Mouse (Mus musculus): ENCODE results near the gene Tesc. TPM values are rescaled to one million over a fixed set of nuclear protein-coding genes. Genes with fewer than 3 reads are reported as not detected.

Tesc gene
- polyA plus RNA-seq, 1 experiment from 2014 or later, result 29.5 TPM

DNA sequence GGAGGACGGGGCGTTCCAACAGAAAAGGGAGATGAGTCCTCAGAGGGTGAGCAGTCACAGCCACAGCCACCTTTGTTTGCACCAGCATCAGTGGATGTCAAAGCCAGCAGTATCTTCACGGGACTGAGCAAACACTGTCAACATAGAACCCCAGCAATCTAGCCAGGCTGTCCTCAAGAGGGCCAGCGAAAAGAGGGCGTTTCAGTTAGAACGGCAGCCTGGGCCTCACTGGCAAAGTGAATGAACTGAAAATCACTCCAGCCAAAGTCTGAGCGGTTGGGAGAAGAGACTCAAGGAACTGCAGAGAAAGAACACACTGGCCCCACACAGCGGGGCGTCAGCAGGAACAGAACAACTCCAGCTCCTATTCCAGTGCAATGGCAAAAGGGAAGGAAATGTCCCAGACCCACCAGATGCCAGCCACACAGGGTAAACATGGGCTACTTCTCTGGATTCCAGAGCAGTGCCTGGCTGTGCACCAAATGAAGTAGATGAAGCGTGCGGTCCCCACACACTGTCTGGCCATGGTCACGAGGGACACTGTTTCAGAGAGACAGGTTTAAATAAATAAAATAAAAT is 55.6 kb downstream of the Tesc start:
- CTCF ChIA-PET, result interaction anchor here (2.1 to 2.7 kb wide), 2 partner anchors 13 to 16 kb away, joined by 7 to 15 read pairs; no protein-coding TSS in a partner anchor
- no peak for ATAC-seq

DNA sequence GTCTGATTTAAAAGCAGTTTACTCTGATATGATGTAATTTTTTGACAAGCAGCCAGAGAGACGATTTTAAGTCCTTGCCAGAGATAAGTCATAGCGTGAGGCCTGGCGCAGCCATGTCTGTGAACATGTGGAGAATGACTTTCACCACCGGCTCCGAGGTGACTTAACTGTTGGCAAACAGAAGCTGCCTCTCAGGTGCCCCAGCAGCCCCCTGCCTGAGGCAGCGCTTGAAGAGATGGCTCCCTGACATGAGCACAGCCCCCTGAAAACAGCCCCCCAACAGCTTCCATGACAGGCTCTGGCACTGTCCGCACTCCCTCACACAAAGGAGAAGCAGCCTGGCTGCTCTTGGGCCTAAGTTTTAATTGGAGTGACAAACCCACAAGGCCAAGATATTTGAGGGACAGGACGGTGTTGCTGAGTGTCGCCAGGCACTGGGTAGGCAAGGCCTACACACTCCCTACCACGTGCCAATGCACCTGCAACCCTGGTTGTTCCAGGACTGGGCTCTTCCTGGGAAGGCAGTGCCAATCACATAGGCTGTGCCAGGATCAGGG is 56.7 kb downstream of the Tesc start:
- TF ChIP-seq CTCF (IDR thresholded peaks at IDR 0.05), result no peak
- in situ Hi-C loops (cut with MboI; ENCODE audit: low pct_unique_long_range_greater_than_20kb), result no loop called here
- ChIA-PET CTCF (interaction anchor here (1.8 to 2.7 kb wide), 2 partner anchors 13 to 14 kb away, joined by 3 to 15 read pairs; no protein-coding TSS in a partner anchor), POLR2A (interaction anchor here (0.6 kb wide), 1 partner anchor 65 kb away, joined by 6 read pairs; no protein-coding TSS in a partner anchor)
- no peak for ATAC-seq
- no peaks in the 10 kb centered on the region for H3K27me3 ChIP-seq
- no peak for DNase-seq (ENCODE audit: low read depth, low spot score)

More for the DNA sequence above, 55.6 kb downstream of the Tesc start:
- in situ Hi-C loops (cut with MboI; ENCODE audit: low pct_unique_long_range_greater_than_20kb), result no loop called here
- no peak for DNase-seq (ENCODE audit: low read depth, low spot score)
- no peaks in the 10 kb centered on the region for H3K27me3 ChIP-seq
- POLR2A ChIA-PET, result interaction anchor here (0.6 to 1.6 kb wide), 2 partner anchors 16 to 49 kb away, joined by 3 to 4 read pairs; no protein-coding TSS in a partner anchor
- no peak for TF ChIP-seq CTCF (IDR thresholded peaks at IDR 0.05)

DNA sequence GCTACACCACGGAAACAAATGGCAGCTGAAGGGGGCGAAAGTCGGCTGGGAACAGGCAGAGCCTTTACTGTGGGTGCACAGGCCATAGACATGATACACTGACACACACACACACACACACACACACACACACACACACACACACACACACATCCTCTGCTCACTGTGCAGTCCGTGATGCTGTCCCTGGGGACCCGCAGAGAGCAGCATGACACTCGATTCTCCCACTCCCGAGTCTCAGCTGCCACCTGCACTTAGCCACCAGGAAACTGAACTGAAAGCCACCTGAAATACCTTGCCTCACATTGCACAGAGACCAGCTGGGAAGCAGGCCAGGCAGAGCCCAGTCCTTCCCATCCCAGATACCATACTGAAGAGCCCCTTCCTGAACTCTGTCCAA is 57.8 kb downstream of the Tesc start:
- no peaks in the 10 kb centered on the region for H3K27me3 ChIP-seq
- no peak for TF ChIP-seq CTCF (IDR thresholded peaks at IDR 0.05)
- in situ Hi-C loops (cut with MboI; ENCODE audit: low pct_unique_long_range_greater_than_20kb), result no loop called here
- ChIA-PET CTCF (interaction anchor here (1.0 to 2.4 kb wide), 7 partner anchors 9 to 83 kb away, joined by 3 to 10 read pairs (median 4); no protein-coding TSS in a partner anchor), POLR2A (interaction anchor here (0.6 kb wide), 1 partner anchor 524 kb away, joined by 3 read pairs; no protein-coding TSS in a partner anchor)
- DNase-seq (ENCODE audit: low read depth, low spot score), result no peak
- ATAC-seq, result no peak

DNA sequence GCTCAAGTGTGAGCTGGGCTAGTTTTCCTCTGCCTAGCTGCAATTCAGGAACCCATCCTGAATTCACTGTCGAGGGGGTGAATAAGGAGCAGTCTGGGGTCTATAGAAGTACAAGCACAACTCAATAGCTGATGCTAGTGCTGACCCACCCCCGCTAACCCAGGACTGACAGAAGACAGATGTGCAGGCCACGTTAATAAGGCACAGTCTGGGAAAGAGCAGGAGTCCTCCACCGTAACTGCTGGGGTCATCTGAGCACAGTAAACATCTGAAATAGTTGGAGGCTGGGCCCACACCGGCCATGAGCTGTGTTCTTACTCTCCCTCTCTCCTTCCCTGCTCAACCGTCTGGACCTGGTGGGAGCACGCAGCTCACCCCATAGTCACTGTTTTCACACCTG is 59.4 kb downstream of the Tesc start:
- POLR2A ChIA-PET, result interaction anchor here (0.6 kb wide), 1 partner anchor 788 kb away, joined by 5 read pairs; no protein-coding TSS in a partner anchor
- no peak for TF ChIP-seq CTCF (IDR thresholded peaks at IDR 0.05)
- DNase-seq (ENCODE audit: low read depth, low spot score), result no peak
- CTCF ChIA-PET, result interaction anchor here (2.4 kb wide), 1 partner anchor 17 kb away, joined by 9 read pairs; no protein-coding TSS in a partner anchor
- in situ Hi-C loops (cut with MboI; ENCODE audit: low pct_unique_long_range_greater_than_20kb), result no loop called here
- ATAC-seq, result no peak
- no peaks in the 10 kb centered on the region for H3K27me3 ChIP-seq

DNA sequence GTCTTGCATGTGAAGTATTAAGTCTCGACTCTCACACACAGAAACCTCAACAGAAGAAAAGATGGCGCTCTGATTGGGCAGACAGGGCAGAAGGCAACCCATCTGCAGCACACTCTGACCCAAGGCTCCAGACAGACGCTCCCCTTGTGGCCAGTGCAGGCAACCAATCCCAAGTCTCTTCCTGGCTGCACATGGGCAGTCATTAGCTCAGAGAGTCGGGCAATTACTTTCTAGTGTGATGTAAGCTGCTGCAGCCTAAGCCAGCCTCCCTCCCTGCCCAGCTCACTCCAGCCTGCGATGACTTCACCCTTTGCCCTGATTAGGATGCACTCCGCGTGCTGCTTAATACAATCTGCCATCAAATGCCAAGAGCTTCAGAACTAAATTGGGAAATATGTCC is 61.6 kb downstream of the Tesc start:
- in situ Hi-C loops (cut with MboI; ENCODE audit: low pct_unique_long_range_greater_than_20kb), result no loop called here
- TF ChIP-seq CTCF (IDR thresholded peaks at IDR 0.05), result no peak
- ChIA-PET POLR2A (no interaction called here), CTCF (interaction anchor here (0.8 to 3.0 kb wide), 4 partner anchors 8 to 23 kb away, joined by 3 to 12 read pairs (median 6); no protein-coding TSS in a partner anchor)
- DNase-seq (ENCODE audit: low read depth, low spot score) (no peak), ATAC-seq (peak; percentile 81)
- no peaks in the 10 kb centered on the region for H3K27me3 ChIP-seq

DNA sequence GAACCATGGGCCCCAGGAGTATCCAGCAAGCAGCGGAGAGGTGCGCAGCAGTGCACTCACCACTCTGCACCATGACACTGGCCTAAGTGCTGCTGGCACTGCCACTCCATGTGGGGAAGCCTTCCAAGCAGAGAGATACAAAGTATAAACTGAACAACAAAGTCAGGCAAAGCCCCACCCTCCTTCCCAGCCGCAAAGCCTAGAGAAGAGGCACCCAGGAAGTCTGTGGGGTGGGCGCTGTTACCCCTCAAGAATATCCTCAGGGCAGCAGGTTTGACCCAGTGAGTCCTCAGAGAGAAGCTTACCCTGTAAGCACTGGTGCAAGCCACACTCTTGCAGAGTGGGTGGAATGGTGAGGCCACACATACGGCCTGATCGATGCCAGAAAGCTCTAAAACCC is 62.6 kb downstream of the Tesc start:
- H3K27me3 ChIP-seq, result no peaks in the 10 kb centered on the region
- CTCF ChIA-PET, result interaction anchor here (0.7 to 3.0 kb wide), 6 partner anchors 10 to 38 kb away, joined by 3 to 12 read pairs (median 3); no protein-coding TSS in a partner anchor
- no peak for TF ChIP-seq CTCF (IDR thresholded peaks at IDR 0.05)
- no peak for ATAC-seq
- POLR2A ChIA-PET, result interaction anchor here (0.8 to 1.2 kb wide), 2 partner anchors 9 to 15 kb away, joined by 3 to 4 read pairs; no protein-coding TSS in a partner anchor
- no peak for DNase-seq (ENCODE audit: low read depth, low spot score)
- in situ Hi-C loops (cut with MboI; ENCODE audit: low pct_unique_long_range_greater_than_20kb), result no loop called here

DNA sequence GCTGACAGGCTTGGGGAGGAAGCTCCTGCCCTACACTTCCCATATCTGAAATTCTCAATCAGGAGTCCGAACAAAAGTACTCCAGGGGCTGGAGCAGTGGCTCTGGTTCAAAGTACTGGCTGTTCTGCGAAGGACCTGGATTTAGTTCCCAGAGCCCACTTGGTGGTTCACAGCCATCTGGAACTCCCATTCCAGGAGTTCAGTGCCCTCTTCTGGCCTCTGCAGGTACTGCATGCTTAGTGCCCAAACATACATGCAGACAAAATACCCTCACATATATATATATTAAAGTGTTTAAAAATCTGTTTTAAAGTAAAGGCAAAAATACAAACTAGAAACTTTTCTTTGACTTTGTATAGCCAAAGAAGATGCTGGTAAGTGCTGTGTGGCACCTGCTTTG is 63.3 kb downstream of the Tesc start:
- ChIA-PET POLR2A (interaction anchor here (0.8 to 1.2 kb wide), 2 partner anchors 8 to 15 kb away, joined by 3 to 4 read pairs; no protein-coding TSS in a partner anchor), CTCF (interaction anchor here (0.7 to 3.0 kb wide), 7 partner anchors 9 to 39 kb away, joined by 3 to 12 read pairs (median 3); no protein-coding TSS in a partner anchor)
- TF ChIP-seq CTCF (IDR thresholded peaks at IDR 0.05), result no peak
- H3K27me3 ChIP-seq, result no peaks in the 10 kb centered on the region
- no peak for DNase-seq (ENCODE audit: low read depth, low spot score)
- ATAC-seq, result no peak
- in situ Hi-C loops (cut with MboI; ENCODE audit: low pct_unique_long_range_greater_than_20kb), result no loop called here

DNA sequence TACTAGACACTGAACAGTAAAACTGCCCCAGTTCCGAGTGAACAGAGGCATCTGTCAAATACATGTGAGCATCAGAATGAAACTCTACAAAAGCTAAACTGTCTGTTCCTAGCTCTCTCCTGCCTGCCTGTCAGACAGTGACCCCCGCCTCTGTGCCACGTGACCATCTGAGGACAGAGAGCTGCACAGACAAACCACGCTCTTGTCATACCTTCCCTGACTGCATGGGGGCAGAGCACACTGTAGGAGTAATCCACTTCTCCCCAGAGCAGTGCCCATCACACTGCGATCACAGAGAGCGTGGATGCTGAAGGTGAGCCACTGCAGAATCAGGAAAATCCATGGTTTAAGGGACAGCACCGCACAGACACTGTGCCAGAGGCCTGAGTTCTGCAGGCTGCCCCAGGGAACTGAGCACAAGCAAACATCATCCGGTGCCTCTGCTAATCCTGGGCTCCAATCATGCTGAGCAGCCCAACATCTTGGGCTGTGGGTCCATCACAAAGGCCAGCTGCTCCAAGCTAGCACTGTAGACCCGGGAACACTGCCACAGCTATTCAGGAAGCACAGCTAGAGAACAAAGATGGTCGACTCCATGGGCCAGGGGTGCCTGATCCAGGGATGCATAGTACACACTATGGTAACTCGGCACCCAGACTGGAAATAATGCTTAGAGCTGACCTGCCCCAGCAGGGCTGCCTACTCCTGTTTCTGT is 65.9 kb downstream of the Tesc start:
- no peak for TF ChIP-seq CTCF (IDR thresholded peaks at IDR 0.05)
- ATAC-seq, result no peak
- POLR2A ChIA-PET, result interaction anchor here (0.8 kb wide), 1 partner anchor 15 kb away, joined by 5 read pairs; no protein-coding TSS in a partner anchor
- H3K27me3 ChIP-seq, result no peaks in the 10 kb centered on the region
- DNase-seq (ENCODE audit: low read depth, low spot score), result no peak
- in situ Hi-C loops (cut with MboI; ENCODE audit: low pct_unique_long_range_greater_than_20kb), result no loop called here
- CTCF ChIA-PET, result interaction anchor here (1.1 to 1.9 kb wide), 4 partner anchors 11 to 40 kb away, joined by 3 to 4 read pairs (median 3); no protein-coding TSS in a partner anchor

DNA sequence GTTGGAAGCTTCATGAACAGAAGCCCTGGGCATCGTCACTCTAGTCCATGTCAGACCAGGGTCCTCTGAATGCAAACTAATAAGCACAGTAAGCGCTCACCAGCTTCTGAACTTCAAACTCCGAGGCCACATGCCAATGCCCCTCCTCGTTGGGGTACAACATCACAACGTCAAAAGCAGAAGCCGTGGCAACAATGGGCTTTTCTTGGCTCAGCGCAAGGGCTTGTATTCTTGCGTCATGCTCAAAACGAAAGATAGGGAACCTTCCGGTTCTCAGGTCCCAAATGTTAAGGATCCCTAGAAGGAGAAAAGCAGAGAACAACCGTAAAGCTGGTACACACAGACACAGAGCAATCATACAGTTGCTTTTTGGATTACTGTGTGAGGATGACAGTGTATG is 67.9 kb downstream of the Tesc start:
- CTCF ChIA-PET, result interaction anchor here (1.9 kb wide), 1 partner anchor 12 kb away, joined by 4 read pairs; no protein-coding TSS in a partner anchor
- in situ Hi-C loops (cut with MboI; ENCODE audit: low pct_unique_long_range_greater_than_20kb), result no loop called here
- no peak for DNase-seq (ENCODE audit: low read depth, low spot score)
- no peak for ATAC-seq
- no peaks in the 10 kb centered on the region for H3K27me3 ChIP-seq
- no peak for TF ChIP-seq CTCF (IDR thresholded peaks at IDR 0.05)
- POLR2A ChIA-PET, result no interaction called here

DNA sequence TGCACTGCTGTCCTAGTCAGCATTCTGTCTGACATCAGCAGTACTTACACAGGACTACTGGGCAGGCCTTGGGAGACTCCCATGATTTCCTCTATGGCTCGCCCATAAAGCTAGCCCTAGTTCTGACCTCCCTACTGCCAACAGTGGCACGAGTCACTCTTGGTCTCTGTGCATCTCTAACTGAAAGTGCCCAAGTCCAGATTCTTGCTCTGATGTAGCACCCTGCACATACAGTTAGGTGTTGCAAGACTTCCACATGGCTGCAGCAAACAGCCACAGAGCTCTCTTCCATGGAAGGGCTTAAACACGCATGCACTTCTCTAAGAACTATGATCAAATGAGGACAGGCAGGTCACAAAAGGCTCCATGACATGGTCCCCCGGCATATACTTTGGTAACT is 68.3 kb downstream of the Tesc start:
- in situ Hi-C loops (cut with MboI; ENCODE audit: low pct_unique_long_range_greater_than_20kb), result no loop called here
- ATAC-seq (no peak), DNase-seq (ENCODE audit: low read depth, low spot score) (no peak)
- ChIA-PET CTCF (no interaction called here), POLR2A (no interaction called here)
- no peak for TF ChIP-seq CTCF (IDR thresholded peaks at IDR 0.05)
- no peaks in the 10 kb centered on the region for H3K27me3 ChIP-seq
